Mouse (Mus musculus): ENCODE results near the gene Wdr1. TPM values are rescaled to one million over a fixed set of nuclear protein-coding genes. Genes with fewer than 3 reads are reported as not detected.
"Not testable (repeated sequence)": the region's sequence is repeated elsewhere in the genome, so short reads cannot be mapped to it uniquely, and the experiment has no call there.

The Wdr1 gene
- total RNA-seq (2021): 100 to 1,000 TPM; 242 to 257 TPM
- long read RNA-seq, experiment 1, transcript Wdr1-201 (15 exons, 3,089 nt): major isoform, 375 of 440 reads
- long read RNA-seq, experiment 1, partial matches to known transcripts: 35 of 440 reads
- long read RNA-seq, experiment 1, other reads (novel, unspliced or antisense): 23 of 440 reads
- long read RNA-seq, experiment 2, transcript Wdr1-201 (15 exons, 3,089 nt): major isoform, 413 of 481 reads
- long read RNA-seq, experiment 2, transcript Wdr1-205 (15 exons, 2,139 nt): minor isoform, 5 of 481 reads
- long read RNA-seq, experiment 2, partial matches to known transcripts: 26 of 481 reads
- long read RNA-seq, experiment 2, other reads (novel, unspliced or antisense): 32 of 481 reads

- no peak for DNase-seq (ENCODE audit: low spot score in 2 of 2)
Observed at GRCm38 (mm10) chr5:38563121-38563520, at the start of gene Wdr1. Wdr1 (minus strand) TSS chr5:38563221.

- no peak for DNase-seq (ENCODE audit: low spot score in 2 of 2)
Observed at GRCm38 (mm10) chr5:38611118-38611517, 48.1 kb upstream of the Wdr1 start.

- DNase-seq (ENCODE audit: low spot score in 2 of 2): not testable (repeated sequence)
Observed at GRCm38 (mm10) chr5:38608219-38608618, 45.2 kb upstream of the Wdr1 start.

GRCm38 (mm10) chr5:38598647-38599304, 35.8 kb upstream of the Wdr1 start:
- DNase-seq (ENCODE audit: low spot score in 2 of 2): peak in 1 of 2 experiments; percentile 8

- no peak for DNase-seq (ENCODE audit: low spot score in 2 of 2)
Observed at GRCm38 (mm10) chr5:38588924-38589323, 25.9 kb upstream of the Wdr1 start.

GRCm38 (mm10) chr5:38585450-38585849, 22.4 kb upstream of the Wdr1 start:
- DNase-seq (ENCODE audit: low spot score in 2 of 2): no peak

- DNase-seq (ENCODE audit: low spot score in 2 of 2): peak in 1 of 2 experiments; percentile 21
Observed at GRCm38 (mm10) chr5:38583026-38583425, 20.0 kb upstream of the Wdr1 start.

GRCm38 (mm10) chr5:38580703-38581102, 17.7 kb upstream of the Wdr1 start:
- peak; percentile 17 to 34 for DNase-seq (ENCODE audit: low spot score in 2 of 2)

- peak in 1 of 2 experiments; percentile 38 for DNase-seq (ENCODE audit: low spot score in 2 of 2)
Observed at GRCm38 (mm10) chr5:38570876-38571275, 7.9 kb upstream of the Wdr1 start.

- DNase-seq (ENCODE audit: low spot score in 2 of 2): no peak
Observed at GRCm38 (mm10) chr5:38568652-38569051, 5.6 kb upstream of the Wdr1 start.

- DNase-seq (ENCODE audit: low spot score in 2 of 2): no peak
Observed at GRCm38 (mm10) chr5:38564831-38565230, 1.8 kb upstream of the Wdr1 start.

GRCm38 (mm10) chr5:38561426-38562024, 1.5 kb downstream of the Wdr1 start:
- DNase-seq (ENCODE audit: low spot score in 2 of 2): peak; percentile 95 to 98

- DNase-seq (ENCODE audit: low spot score in 2 of 2): peak in 1 of 2 experiments; percentile 32
Observed at GRCm38 (mm10) chr5:38560586-38561425, 2.2 kb downstream of the Wdr1 start.

GRCm38 (mm10) chr5:38558831-38559230, 4.2 kb downstream of the Wdr1 start:
- no peak for DNase-seq (ENCODE audit: low spot score in 2 of 2)

- DNase-seq (ENCODE audit: low spot score in 2 of 2): no peak
Observed at GRCm38 (mm10) chr5:38557811-38558210, 5.2 kb downstream of the Wdr1 start.

GRCm38 (mm10) chr5:38556406-38556805, 6.6 kb downstream of the Wdr1 start:
- DNase-seq (ENCODE audit: low spot score in 2 of 2): no peak

- no peak for DNase-seq (ENCODE audit: low spot score in 2 of 2)
Observed at GRCm38 (mm10) chr5:38553953-38554352, 9.1 kb downstream of the Wdr1 start.

GRCm38 (mm10) chr5:38553491-38553890, 9.5 kb downstream of the Wdr1 start:
- no peak for DNase-seq (ENCODE audit: low spot score in 2 of 2)

GRCm38 (mm10) chr5:38552615-38553014, 10.4 kb downstream of the Wdr1 start:
- DNase-seq (ENCODE audit: low spot score in 2 of 2): no peak

GRCm38 (mm10) chr5:38550221-38550768, 12.7 kb downstream of the Wdr1 start:
- no peak for DNase-seq (ENCODE audit: low spot score in 2 of 2)

GRCm38 (mm10) chr5:38549461-38549909, 13.5 kb downstream of the Wdr1 start:
- no peak for DNase-seq (ENCODE audit: low spot score in 2 of 2)
